ENCODE assay signal across 12 mouse cellular contexts in genomic region chr2:166141039-166141438, GRCm38 (mm10). TPM values are rescaled to one million over a fixed set of nuclear protein-coding genes. Genes with fewer than 3 reads are reported as not detected.
DNase-seq lines count a peak whose midpoint lies in the region; ATAC-seq and TF ChIP-seq lines count a peak whose summit lies in the region.
"Had no signal": no experiment of that assay in that cellular context is flagged by ENCODE, and none has a peak within 500 bp of the region (broad histone marks: within the 10 kb centered on the region; RNA-seq: fewer than 3 reads in every experiment).

No protein-coding gene starts in this region.

- no peak for ATAC-seq in embryonic facial prominence, embryonic 12.5 days (ENCODE audit: insufficient number of reproducible peaks, insufficient read depth, low FRiP score, low TSS enrichment)
- ATAC-seq in heart, postnatal 0 days (ENCODE audit: insufficient read depth, low read depth) = no peak
- ATAC-seq: hindbrain, postnatal 0 days; liver, embryonic 12.5 days had no signal

- H3K4me2 ChIP-seq in embryonic facial prominence, embryonic 12.5 days (replicated peaks) = no peak overlapping the region
- no peak overlapping the region for H3K4me2 ChIP-seq in heart, postnatal 0 days (ENCODE audit: low read depth, low read length)
- H3K4me2 ChIP-seq: liver, embryonic 12.5 days had no signal

- no peak for DNase-seq in embryonic facial prominence, embryonic 10.5 days (ENCODE audit: low spot score)
- DNase-seq in heart, postnatal 0 days (ENCODE audit: low spot score) = no peak
- DNase-seq in heart, adult 8-10 months (ENCODE audit: low spot score) = no peak
- DNase-seq in ES-CJ7 (ENCODE audit: low read depth, low spot score) = peak; percentile 88
- DNase-seq in yolk sac, embryonic 10.5 days (ENCODE audit: low spot score) = no peak
- DNase-seq in cerebellum, postnatal 4 days (ENCODE audit: low spot score in 2 of 2) = no peak

- peaks cover 6% of the 10 kb centered on the region; the same call in 1 of the 2 replicates for H3K79me2 ChIP-seq in macrophage (ENCODE audit: inconsistent target)

- H3K9me3 ChIP-seq in embryonic facial prominence, embryonic 12.5 days = no peaks in the 10 kb centered on the region
- H3K9me3 ChIP-seq in embryonic facial prominence, embryonic 10.5 days = no peaks in the 10 kb centered on the region
- no peaks in the 10 kb centered on the region for H3K9me3 ChIP-seq in heart, postnatal 0 days (replicated peaks; ENCODE audit: control insufficient read depth, low read length)
- H3K9me3 ChIP-seq: forebrain, embryonic 10.5 days; hindbrain, embryonic 10.5 days; liver, embryonic 12.5 days had no signal

- no peak overlapping the region for H3K4me3 ChIP-seq in embryonic facial prominence, embryonic 12.5 days
- no peak overlapping the region for H3K4me3 ChIP-seq in embryonic facial prominence, embryonic 10.5 days
- no peak overlapping the region for H3K4me3 ChIP-seq in heart, postnatal 0 days (ENCODE audit: low read depth, low read length)
- no peak overlapping the region for H3K4me3 ChIP-seq in macrophage (ENCODE audit: inconsistent target)
- H3K4me3 ChIP-seq: forebrain, embryonic 10.5 days; hindbrain, embryonic 10.5 days; liver, embryonic 12.5 days had no signal

- no peaks in the 10 kb centered on the region for H3K27me3 ChIP-seq in embryonic facial prominence, embryonic 12.5 days
- H3K27me3 ChIP-seq in embryonic facial prominence, embryonic 10.5 days (replicated peaks; ENCODE audit: low read depth, poor library complexity, severe bottlenecking) = no peaks in the 10 kb centered on the region
- H3K27me3 ChIP-seq in heart, postnatal 0 days (ENCODE audit: control insufficient read depth, insufficient read depth, low read length) = no peaks in the 10 kb centered on the region

- 90% methylated on average over 6 of the region's 6 CpGs for WGBS in embryonic facial prominence, embryonic 12.5 days
- 93% methylated on average over 6 of the region's 6 CpGs for WGBS in embryonic facial prominence, embryonic 10.5 days
- 71% methylated on average over 6 of the region's 6 CpGs for WGBS in heart, postnatal 0 days
- WGBS in macrophage (ENCODE audit: missing documents) = 97% methylated on average over 6 of the region's 6 CpGs

- TF ChIP-seq EP300 in heart, postnatal 0 days (IDR thresholded peaks at IDR 0.05; ENCODE audit: low read depth) = no peak

- peaks cover 61% of the 10 kb centered on the region for H3K4me1 ChIP-seq in embryonic facial prominence, embryonic 12.5 days
- H3K4me1 ChIP-seq in embryonic facial prominence, embryonic 10.5 days = peaks cover 72% of the 10 kb centered on the region
- peaks cover 50% of the 10 kb centered on the region for H3K4me1 ChIP-seq in heart, postnatal 0 days (ENCODE audit: control insufficient read depth, insufficient read depth)
- H3K4me1 ChIP-seq: liver, embryonic 12.5 days had no signal

- TF ChIP-seq CTCF in heart, postnatal 0 days (IDR thresholded peaks at IDR 0.05; ENCODE audit: low read depth) = no peak

- H3K9ac ChIP-seq in embryonic facial prominence, embryonic 12.5 days = no peak overlapping the region
- H3K9ac ChIP-seq in heart, postnatal 0 days (replicated peaks; ENCODE audit: low read depth, low read length) = no peak overlapping the region
- H3K9ac ChIP-seq: liver, embryonic 12.5 days had no signal

- H3K36me3 ChIP-seq in embryonic facial prominence, embryonic 12.5 days = peaks cover 41% of the 10 kb centered on the region
- peaks cover 72% of the 10 kb centered on the region for H3K36me3 ChIP-seq in embryonic facial prominence, embryonic 10.5 days (replicated peaks)
- H3K36me3 ChIP-seq in heart, postnatal 0 days (replicated peaks; ENCODE audit: control insufficient read depth, insufficient read depth, low read length) = no peaks in the 10 kb centered on the region
- no peaks in the 10 kb centered on the region for H3K36me3 ChIP-seq in macrophage (ENCODE audit: inconsistent target)
- H3K36me3 ChIP-seq: liver, embryonic 12.5 days had no signal

- H3K27ac ChIP-seq in embryonic facial prominence, embryonic 12.5 days = peak overlapping the region; percentile 38; the same call in 1 of the 2 replicates
- no peak overlapping the region for H3K27ac ChIP-seq in embryonic facial prominence, embryonic 10.5 days (replicated peaks)
- peak overlapping the region; percentile 76 for H3K27ac ChIP-seq in heart, postnatal 0 days (ENCODE audit: low read depth)
- H3K27ac ChIP-seq in macrophage = peak overlapping the region; percentile 62
- H3K27ac ChIP-seq: hindbrain, embryonic 10.5 days; liver, embryonic 12.5 days had no signal

RNA-seq across cellular contexts. Expression of gene Sulf2, which starts 14.4 kb away (rescaled TPM):
- 229 and 238 TPM in 2 replicates for polyA plus RNA-seq in embryonic facial prominence, embryonic 12.5 days (2016; fragmentation: Nextera tagmentation; extraction: Ambion mirVana)
- 115 and 131 TPM in 2 replicates for polyA plus RNA-seq in embryonic facial prominence, embryonic 10.5 days (2016; fragmentation: Nextera tagmentation; extraction: Ambion mirVana)
- total RNA-seq in heart, postnatal 0 days (2014; rRNA removed; ENCODE audit: low replicate concordance) = 86.5 and 94.0 TPM in 2 replicates
- 51.9 and 54.8 TPM in 2 replicates for polyA plus RNA-seq in heart, postnatal 0 days (2015; fragmentation: Nextera tagmentation; extraction: Ambion mirVana)
- 10 to 100 TPM; 35.9 to 47.8 (median 41.1) TPM for total RNA-seq in heart, adult 8-10 months (2022)
- total RNA-seq in macrophage (2018; cell fraction: chromatin; rRNA removed) = 10 to 100 TPM in 17 of 26 experiments, 1 to 10 TPM in 8, under 1 TPM in 1; 0.74 to 78.5 (median 15.2) TPM
- total RNA-seq in macrophage (2018; cell fraction: cytosol; rRNA removed) = 100 to 1,000 TPM in 5 of 26 experiments, 10 to 100 TPM in 21; 11.9 to 121 (median 44.9) TPM
- 100 to 1,000 TPM in 7 of 26 experiments, 10 to 100 TPM in 18, 1 to 10 TPM in 1; 9.4 to 128 (median 26.3) TPM for total RNA-seq in macrophage (2018; cell fraction: nucleus; rRNA removed)
- polyA plus RNA-seq in macrophage (2018) = 81.3 to 174 TPM (median 111 TPM) in 3 replicates
